Mouse (Mus musculus) CH12F3 (cell line): Measurements from ENCODE around the gene Sfi1.
"Not testable (repeated sequence)": the region's sequence is repeated elsewhere in the genome, so short reads cannot be mapped to it uniquely, and the experiment has no call there.

Source experiments
- in situ Hi-C: fragments of 300-500 bp; cut with MboI; formaldehyde crosslinking; loops from 2 replicates; pipeline ENCODE4 v1.14.3; 2020; ENCODE audit warnings: low sequenced_read_pairs

The Sfi1 gene

GRCm38 (mm10) chr11:3145359-3146165, 47.7 kb downstream of the Sfi1 start:
- in situ Hi-C loops: not testable (repeated sequence)

GRCm38 (mm10) chr11:3143984-3144383, 49.3 kb downstream of the Sfi1 start:
- in situ Hi-C loops: not testable (repeated sequence)

- in situ Hi-C loops: not testable (repeated sequence)
These were observed 50.9 kb downstream of the Sfi1 start for GRCm38 (mm10) chr11:3142413-3142812.

- in situ Hi-C loops: not testable (repeated sequence)
These were observed 52.2 kb downstream of the Sfi1 start for GRCm38 (mm10) chr11:3140967-3141535.

- in situ Hi-C loops: not testable (repeated sequence)
These were observed 54.9 kb downstream of the Sfi1 start for GRCm38 (mm10) chr11:3138323-3138722.

- in situ Hi-C loops: not testable (repeated sequence)
These were observed 56.0 kb downstream of the Sfi1 start for GRCm38 (mm10) chr11:3137279-3137678.

- in situ Hi-C loops: not testable (repeated sequence)
These were observed 57.3 kb downstream of the Sfi1 start for GRCm38 (mm10) chr11:3135956-3136355.

- in situ Hi-C loops: not testable (repeated sequence)
These were observed 57.9 kb downstream of the Sfi1 start for GRCm38 (mm10) chr11:3135391-3135790.

- in situ Hi-C loops: not testable (repeated sequence)
These were observed 59.9 kb downstream of the Sfi1 start for GRCm38 (mm10) chr11:3133360-3133759.

- in situ Hi-C loops: not testable (repeated sequence)
These were observed 60.3 kb downstream of the Sfi1 start for GRCm38 (mm10) chr11:3132957-3133356.

- in situ Hi-C loops: not testable (repeated sequence)
These were observed 61.3 kb downstream of the Sfi1 start for GRCm38 (mm10) chr11:3132001-3132400.

- in situ Hi-C loops: not testable (repeated sequence)
These were observed 63.4 kb downstream of the Sfi1 start for GRCm38 (mm10) chr11:3129852-3130251.

- in situ Hi-C loops: not testable (repeated sequence)
These were observed 64.0 kb downstream of the Sfi1 start for GRCm38 (mm10) chr11:3129276-3129675.

- in situ Hi-C loops: not testable (repeated sequence)
These were observed 65.9 kb downstream of the Sfi1 start for GRCm38 (mm10) chr11:3127303-3127795.

GRCm38 (mm10) chr11:3126478-3127302, 66.6 kb downstream of the Sfi1 start:
- in situ Hi-C loops: not testable (repeated sequence)

GRCm38 (mm10) chr11:3125922-3126321, 67.3 kb downstream of the Sfi1 start:
- in situ Hi-C loops: not testable (repeated sequence)

GRCm38 (mm10) chr11:3124932-3125810, 68.1 kb downstream of the Sfi1 start:
- in situ Hi-C loops: not testable (repeated sequence)

- in situ Hi-C loops: no loop called here
These were observed 78.9 kb downstream of the Sfi1 start for GRCm38 (mm10) chr11:3114403-3114802.

GRCm38 (mm10) chr11:3106154-3106553, 87.1 kb downstream of the Sfi1 start:
- in situ Hi-C loops: no loop called here

GRCm38 (mm10) chr11:3105261-3105731, 88.0 kb downstream of the Sfi1 start:
- in situ Hi-C loops: no loop called here
